Mouse (Mus musculus) spleen, postnatal 4 days (tissue): ENCODE results near the gene Gpc6.

Experiments
- DNase-seq, 2 experiments: peaks; one replicate each; pipeline ENCODE4 v3.0.0; 2022; ENCODE audit warnings: low spot score in 2 of 2

The Gpc6 gene

DNA sequence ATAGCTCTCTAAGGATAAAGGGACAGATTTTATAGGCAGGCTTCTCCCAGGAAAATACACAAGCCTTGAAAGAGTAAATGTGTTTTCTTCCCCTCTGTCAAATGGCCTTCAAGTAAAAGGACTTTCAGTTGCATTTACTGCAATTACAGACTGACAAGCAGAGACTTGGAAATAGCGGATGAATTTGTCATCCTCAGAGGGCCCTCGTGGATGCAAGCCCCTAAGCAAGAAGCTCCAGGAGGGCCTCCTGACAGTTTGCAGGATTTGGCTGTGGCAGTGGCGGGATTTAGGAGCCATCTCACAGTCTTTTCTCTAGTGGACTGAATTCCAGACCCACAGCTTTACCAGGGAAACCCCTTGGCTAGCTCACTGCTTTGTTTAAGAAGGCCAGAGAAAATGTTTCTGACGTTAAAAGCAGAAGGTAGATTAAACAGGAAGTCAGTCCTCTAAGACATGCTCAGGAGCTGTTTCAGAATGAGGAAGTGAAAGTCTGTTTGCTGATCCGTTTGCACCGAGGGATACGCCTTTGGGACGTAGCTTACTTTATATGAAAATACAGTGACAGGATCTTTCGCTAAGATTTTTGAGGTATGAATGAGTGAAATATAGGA lies 700.1 kb downstream of the Gpc6 start:
- DNase-seq, result no peak

DNA sequence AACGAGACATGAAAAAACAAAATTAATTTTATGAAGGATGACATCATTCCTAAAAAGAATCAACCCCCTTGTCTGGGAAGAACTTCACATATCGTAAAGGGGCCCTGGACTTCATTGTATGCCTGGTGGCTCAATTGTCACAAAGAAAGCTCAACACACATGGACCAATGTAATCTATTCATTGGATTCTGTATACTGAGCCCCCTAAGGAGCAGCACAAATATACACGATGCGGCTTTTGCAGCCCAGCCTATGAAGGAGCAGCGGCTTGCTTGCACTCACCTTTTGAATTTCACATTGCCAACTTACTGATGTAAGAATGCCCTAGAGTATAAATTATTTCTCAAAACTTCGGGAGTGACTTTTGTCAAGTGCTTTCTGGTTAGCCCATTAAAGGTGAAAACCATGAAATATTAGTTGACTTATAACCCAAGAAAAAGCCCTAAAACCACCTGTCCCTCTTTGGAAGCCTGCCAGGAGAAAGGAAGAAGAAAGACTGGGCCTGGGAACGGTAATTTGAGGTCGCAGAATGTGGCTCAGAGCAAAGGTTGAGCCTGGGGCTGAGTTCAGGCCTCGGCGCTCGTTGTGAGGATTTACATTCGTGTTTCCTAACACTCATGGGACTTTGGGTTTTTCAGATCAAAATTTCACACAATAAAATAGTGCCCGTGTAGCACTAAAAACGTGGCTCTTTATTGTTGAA lies 709.3 kb downstream of the Gpc6 start:
- no peak for DNase-seq

GRCm38 (mm10) chr14:117641853-117642252 lies 716.7 kb downstream of the Gpc6 start:
- DNase-seq, result no peak

DNA sequence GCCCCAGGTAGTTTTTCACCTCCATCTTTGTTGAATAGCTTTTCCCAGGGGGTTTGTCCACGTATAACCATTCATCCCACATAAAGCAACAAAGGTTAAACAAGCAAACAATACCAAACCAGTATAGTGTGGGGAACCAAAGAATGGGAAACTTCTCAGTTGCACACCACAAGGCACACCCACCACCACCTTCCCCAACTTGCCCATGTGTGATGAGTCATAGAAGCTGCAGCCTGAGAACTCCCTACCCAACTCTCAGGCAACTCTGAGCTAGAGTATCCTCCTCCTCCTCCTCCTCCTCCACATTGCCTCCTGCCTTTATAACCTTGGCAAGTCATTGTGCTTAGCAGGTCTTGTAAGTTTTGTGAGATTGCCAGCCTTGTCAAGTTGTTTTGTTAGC lies 718.0 kb downstream of the Gpc6 start:
- DNase-seq, result no peak

GRCm38 (mm10) chr14:117648199-117648960 lies 723.3 kb downstream of the Gpc6 start:
- DNase-seq, result no peak

DNA sequence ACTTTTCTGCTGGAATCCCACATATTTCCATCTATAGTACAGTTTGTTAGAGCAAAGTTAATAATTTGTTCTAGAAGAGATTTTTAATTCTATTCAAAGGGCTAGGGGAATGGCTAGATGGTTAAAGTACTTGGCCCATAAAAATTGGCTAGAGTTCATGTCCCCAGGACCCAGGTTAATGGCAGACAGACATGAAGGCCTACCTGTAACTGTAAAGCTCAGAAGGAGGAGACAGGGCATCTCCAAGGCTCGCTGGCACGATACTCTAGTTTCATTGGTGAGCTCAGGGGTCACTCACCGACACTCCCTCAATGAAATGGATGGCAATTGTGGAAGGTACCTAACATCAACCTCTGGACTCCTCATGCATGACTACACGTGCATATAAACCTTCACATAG lies 725.0 kb downstream of the Gpc6 start:
- DNase-seq, result no peak

DNA sequence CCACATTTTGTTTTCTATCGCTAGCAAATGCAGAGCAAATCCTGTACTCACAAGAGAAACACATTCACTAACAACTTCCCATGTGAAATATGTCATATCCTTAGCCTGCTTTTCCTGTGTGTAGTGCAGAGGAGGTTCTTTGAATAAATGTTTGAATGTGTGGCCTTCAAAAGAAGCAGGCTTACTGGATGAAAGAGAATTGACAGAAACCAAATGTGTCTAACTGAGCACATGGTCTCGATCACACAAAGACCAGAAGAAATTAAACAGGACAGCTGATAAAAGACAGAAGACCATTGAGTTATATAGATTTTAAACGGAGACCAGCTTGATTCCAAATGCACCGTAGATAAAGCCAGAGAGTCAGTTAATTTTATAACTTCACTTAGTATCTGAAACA lies 726.2 kb downstream of the Gpc6 start:
- DNase-seq, result no peak

DNA sequence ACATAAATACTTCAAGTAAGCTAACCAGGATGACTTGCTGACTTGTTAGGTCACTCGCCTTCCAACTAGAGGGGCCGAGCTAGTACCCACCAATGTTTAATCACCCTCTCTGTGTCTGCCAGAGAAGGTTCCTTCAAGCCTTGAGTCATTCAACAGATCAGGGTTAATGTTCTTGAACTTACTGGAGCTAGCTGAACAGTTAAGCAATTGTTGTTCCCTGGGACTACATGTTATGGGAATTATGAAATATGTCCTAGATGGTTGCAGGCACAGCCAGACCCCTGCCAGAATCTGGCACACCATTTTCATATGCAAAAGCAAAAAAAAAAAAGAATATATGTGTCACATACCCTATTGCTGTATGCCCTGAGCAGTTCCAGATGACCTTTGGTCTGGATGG lies 726.8 kb downstream of the Gpc6 start:
- DNase-seq, result no peak

DNA sequence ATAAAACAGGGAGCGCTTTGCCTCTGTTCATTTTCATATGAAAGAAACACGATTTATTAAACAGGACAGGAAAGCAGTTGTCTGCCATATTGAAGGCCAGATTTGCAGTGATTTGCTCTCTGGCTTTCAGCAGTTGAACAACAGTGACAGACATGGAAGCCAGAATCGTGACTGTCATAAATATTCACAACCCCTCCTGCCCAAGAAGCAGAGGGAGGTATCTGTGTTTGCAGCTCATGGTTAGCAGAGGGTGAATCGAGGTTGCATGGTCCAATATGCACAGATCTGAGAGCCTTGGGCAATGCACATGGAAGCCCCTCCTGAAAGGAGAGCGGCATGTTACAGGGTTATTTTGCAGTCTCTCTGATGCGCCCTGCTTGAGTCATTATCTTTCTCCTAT lies 730.3 kb downstream of the Gpc6 start:
- no peak for DNase-seq

- no peak for DNase-seq
Observed at GRCm38 (mm10) chr14:117659198-117659761, 734.2 kb downstream of the Gpc6 start.

DNA sequence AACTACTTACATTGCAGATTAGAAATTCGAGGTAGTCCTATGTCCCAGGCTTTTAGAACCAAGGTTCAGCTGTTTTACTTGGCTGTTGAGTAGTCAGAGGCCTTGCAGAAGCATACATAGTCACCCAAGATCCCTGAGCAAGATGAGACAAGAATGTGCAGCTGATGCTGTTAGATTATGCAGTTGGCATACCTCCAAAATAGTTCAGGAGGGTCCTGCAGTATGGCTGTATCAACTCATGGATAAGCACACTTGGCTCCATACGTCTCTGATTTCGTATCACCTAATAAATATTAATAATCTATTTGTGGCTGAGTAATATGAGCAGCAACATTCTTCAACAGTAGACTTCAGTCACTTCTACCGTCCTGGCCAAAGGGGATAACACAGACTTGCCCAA lies 737.1 kb downstream of the Gpc6 start:
- no peak for DNase-seq

GRCm38 (mm10) chr14:117664796-117665195 lies 739.7 kb downstream of the Gpc6 start:
- DNase-seq, result no peak

- no peak for DNase-seq
Observed at GRCm38 (mm10) chr14:117666126-117666525, 741.0 kb downstream of the Gpc6 start.

- DNase-seq, result no peak
Observed at GRCm38 (mm10) chr14:117673541-117673940, 748.4 kb downstream of the Gpc6 start.

DNA sequence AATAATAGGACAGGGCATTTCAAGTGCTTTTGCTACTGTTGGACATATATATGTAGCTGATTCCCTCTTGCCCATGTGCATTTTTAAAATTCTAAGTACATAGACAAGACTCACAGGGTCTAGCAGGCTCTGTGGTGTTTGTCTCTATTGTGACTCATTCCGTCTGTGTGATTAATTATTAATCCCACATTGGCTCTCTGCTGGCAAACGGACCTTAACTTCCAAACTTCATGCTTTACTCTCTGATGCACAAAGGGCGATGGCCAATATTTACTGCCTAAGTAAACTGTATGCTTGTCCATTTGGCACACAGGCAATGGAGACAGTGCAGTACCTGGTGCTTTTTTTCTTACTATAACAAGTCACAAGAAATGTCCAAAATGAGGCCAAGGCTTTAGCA lies 749.4 kb downstream of the Gpc6 start:
- DNase-seq, result no peak

DNA sequence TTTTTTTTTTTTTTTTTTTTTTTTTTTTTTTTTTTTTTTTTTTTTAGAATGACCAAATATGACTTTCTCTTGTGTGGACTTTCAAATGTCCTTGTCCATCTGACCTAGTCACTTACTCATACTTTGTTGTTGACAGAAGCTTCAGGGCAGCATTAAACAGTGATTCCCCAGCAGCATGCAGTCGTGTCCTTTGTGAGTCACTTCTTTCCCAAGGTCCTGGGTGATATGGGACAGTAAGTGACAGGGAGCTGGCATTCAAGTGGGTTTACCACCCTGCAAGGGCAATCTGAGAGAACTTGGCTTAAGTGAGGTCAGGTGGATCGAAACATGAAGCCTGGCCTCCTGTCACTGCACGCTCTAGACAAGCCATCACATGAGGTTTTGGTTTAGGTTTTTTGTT lies 754.8 kb downstream of the Gpc6 start:
- no peak for DNase-seq

GRCm38 (mm10) chr14:117681321-117681921 lies 756.3 kb downstream of the Gpc6 start:
- DNase-seq, result no peak

DNA sequence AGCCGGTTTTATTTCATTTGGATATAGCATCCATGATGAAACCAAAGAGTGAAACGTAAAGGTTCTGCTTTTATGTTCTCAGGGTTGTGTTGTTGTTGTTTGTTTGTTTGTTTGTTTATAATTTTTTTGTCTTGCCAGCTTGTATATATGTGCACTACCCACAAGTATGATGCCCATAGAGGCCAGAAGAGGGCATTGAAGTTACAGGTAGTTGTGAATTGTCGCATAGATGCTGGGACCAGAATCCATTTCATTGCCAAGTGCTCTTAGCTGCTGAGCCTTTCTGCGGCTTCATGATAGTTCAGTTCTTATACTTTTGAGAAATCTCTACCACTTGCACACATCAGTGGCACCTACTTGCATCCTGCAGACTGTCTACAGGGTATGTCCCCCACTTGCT lies 758.0 kb downstream of the Gpc6 start:
- no peak for DNase-seq

DNA sequence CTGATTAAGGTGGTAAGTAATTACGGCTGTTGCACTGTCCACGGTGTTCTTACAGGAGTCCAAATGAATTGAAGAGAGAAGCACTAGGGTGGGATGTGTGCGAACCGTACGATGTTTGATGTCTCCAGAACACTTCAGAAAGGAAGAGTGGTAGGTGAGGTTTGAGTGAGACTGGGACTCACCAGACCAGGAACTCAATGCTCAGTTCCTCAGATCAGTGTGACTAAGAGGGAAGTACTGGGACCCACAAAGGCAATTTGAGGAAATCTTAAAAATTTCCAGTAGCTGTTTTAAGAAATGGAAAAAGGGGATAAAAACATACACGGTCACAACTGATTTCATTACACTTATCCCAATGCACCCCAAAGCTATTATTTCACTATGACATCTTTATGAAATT lies 764.7 kb downstream of the Gpc6 start:
- DNase-seq, result no peak

DNA sequence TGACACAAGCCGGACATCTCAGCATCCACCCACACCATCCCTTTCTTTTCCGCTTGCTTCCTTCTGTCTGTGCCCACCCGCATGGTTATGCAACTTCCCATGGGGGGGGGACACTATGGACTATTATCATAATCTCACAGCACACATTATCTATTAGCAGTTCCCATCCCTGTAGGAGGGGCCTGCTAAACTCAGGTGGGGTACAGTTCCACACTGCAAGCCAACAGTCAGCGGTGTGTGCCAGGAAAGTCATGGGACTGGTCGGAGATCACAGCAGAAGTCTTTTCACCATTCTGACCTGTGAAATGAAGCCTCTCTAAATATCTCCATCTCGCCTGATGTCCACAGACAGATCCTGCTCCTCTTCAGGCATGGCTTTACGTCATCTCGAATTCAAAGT lies 770.5 kb downstream of the Gpc6 start:
- no peak for DNase-seq

- DNase-seq, result no peak
Observed at GRCm38 (mm10) chr14:117700670-117701280, 775.7 kb downstream of the Gpc6 start.

GRCm38 (mm10) chr14:117708817-117709216 lies 783.7 kb downstream of the Gpc6 start:
- no peak for DNase-seq
